Mouse (Mus musculus): ENCODE measurements around the gene Zyg11b. TPM values are rescaled to one million over a fixed set of nuclear protein-coding genes. Genes with fewer than 3 reads are reported as not detected.

Zyg11b gene
- total and polyA plus RNA-seq, 2 experiments from 2014 or later, result 6.5 to 25.2 TPM

GRCm38 (mm10) chr4:108213023-108213422 lies 87.9 kb downstream of the Zyg11b start:
- TF ChIP-seq EP300 (IDR thresholded peaks at IDR 0.05; ENCODE audit: low read depth) (no peak), CTCF (IDR thresholded peaks at IDR 0.05; ENCODE audit: low read depth) (no peak)
- H3K4me1 ChIP-seq (ENCODE audit: control insufficient read depth, insufficient read depth), result 0 out of 2 replicates have a peak, but pooled peaks cover 7% of the 10 kb centered on the region

DNA sequence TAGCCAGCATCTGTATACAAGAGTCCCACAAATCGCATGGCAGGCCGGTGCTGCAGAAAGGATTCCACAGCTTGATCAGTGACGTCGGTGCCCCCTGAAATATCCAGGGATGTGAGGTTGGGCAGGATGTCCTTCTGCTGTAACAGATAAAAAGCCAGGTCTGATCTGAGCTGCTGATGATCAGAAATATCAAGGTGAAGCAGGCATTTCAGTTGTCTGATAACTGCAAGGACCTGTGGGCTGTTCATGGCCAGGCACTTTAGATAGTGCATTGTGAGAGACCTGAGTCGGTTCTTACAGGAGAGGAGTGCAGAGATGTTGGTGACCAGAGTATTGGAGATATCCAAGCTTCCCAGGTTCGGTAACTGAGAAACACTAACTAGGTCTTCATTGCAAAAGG lies 96.3 kb downstream of the Zyg11b start:
- no peak for ATAC-seq (ENCODE audit: insufficient read depth, low read depth)
- DNase-seq (ENCODE audit: low spot score), result no peak
- no peaks in the 10 kb centered on the region for H3K9me3 ChIP-seq (replicated peaks; ENCODE audit: control insufficient read depth, low read length)
- TF ChIP-seq EP300 (IDR thresholded peaks at IDR 0.05; ENCODE audit: low read depth) (no peak), CTCF (IDR thresholded peaks at IDR 0.05; ENCODE audit: low read depth) (no peak)
- H3K9ac ChIP-seq (replicated peaks; ENCODE audit: low read depth, low read length), result no peak overlapping the region
- H3K36me3 ChIP-seq (replicated peaks; ENCODE audit: control insufficient read depth, insufficient read depth, low read length), result no peaks in the 10 kb centered on the region
- no peak overlapping the region for H3K27ac ChIP-seq (ENCODE audit: low read depth)
- no peaks in the 10 kb centered on the region for H3K27me3 ChIP-seq (ENCODE audit: control insufficient read depth, insufficient read depth, low read length)
- no peak overlapping the region for H3K4me3 ChIP-seq (ENCODE audit: low read depth, low read length)
- H3K4me2 ChIP-seq (ENCODE audit: low read depth, low read length), result no peak overlapping the region
- H3K4me1 ChIP-seq (ENCODE audit: control insufficient read depth, insufficient read depth), result no peaks in the 10 kb centered on the region
- WGBS, result 69% methylated on average over 6 of the region's 6 CpGs

More at GRCm38 (mm10) chr4:108213023-108213422, 87.9 kb downstream of the Zyg11b start:
- H3K36me3 ChIP-seq (replicated peaks; ENCODE audit: control insufficient read depth, insufficient read depth, low read length), result no peaks in the 10 kb centered on the region
- H3K27me3 ChIP-seq (ENCODE audit: control insufficient read depth, insufficient read depth, low read length), result peaks cover 17% of the 10 kb centered on the region
- H3K4me2 ChIP-seq (ENCODE audit: low read depth, low read length), result no peak overlapping the region
- H3K9ac ChIP-seq (replicated peaks; ENCODE audit: low read depth, low read length), result no peak overlapping the region
- no peak overlapping the region for H3K4me3 ChIP-seq (ENCODE audit: low read depth, low read length)
- DNase-seq (ENCODE audit: low spot score), result no peak
- H3K9me3 ChIP-seq (replicated peaks; ENCODE audit: control insufficient read depth, low read length), result no peaks in the 10 kb centered on the region
- 83% methylated on average over 2 of the region's 2 CpGs for WGBS
- no peak overlapping the region for H3K27ac ChIP-seq (ENCODE audit: low read depth)
- no peak for ATAC-seq (ENCODE audit: insufficient read depth, low read depth)

DNA sequence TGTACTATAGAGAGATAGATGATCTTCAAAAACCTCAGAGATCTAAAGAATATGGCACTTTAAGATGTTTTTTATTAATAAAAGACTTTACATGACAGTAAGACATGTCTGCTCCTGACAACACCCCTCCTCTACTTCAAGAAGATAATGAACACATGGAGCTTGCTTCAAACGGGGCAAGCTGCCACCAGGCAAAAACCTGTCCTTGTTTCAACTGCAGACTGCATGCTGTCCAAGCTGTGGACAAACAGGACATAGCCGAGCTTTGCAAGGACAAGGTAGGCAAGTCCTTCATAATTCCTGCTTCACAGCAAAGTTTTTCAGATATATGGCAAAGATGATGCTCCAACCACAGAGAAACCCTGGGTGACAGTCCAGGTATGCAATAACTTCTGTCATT lies 101.7 kb downstream of the Zyg11b start:
- Histone ChIP-seq H3K4me1 (ENCODE audit: control insufficient read depth, insufficient read depth) (no peaks in the 10 kb centered on the region), H3K4me3 (ENCODE audit: low read depth, low read length) (no peak overlapping the region), H3K27ac (ENCODE audit: low read depth) (no peak overlapping the region), H3K9ac (replicated peaks; ENCODE audit: low read depth, low read length) (no peak overlapping the region), H3K27me3 (ENCODE audit: control insufficient read depth, insufficient read depth, low read length) (no peaks in the 10 kb centered on the region), H3K4me2 (ENCODE audit: low read depth, low read length) (no peak overlapping the region), H3K9me3 (replicated peaks; ENCODE audit: control insufficient read depth, low read length) (no peaks in the 10 kb centered on the region), H3K36me3 (replicated peaks; ENCODE audit: control insufficient read depth, insufficient read depth, low read length) (no peaks in the 10 kb centered on the region)
- DNase-seq (ENCODE audit: low spot score) (no peak), ATAC-seq (ENCODE audit: insufficient read depth, low read depth) (no peak)
- WGBS, result 51% methylated on average over 2 of the region's 2 CpGs
- TF ChIP-seq EP300 (IDR thresholded peaks at IDR 0.05; ENCODE audit: low read depth) (no peak), CTCF (IDR thresholded peaks at IDR 0.05; ENCODE audit: low read depth) (no peak)

DNA sequence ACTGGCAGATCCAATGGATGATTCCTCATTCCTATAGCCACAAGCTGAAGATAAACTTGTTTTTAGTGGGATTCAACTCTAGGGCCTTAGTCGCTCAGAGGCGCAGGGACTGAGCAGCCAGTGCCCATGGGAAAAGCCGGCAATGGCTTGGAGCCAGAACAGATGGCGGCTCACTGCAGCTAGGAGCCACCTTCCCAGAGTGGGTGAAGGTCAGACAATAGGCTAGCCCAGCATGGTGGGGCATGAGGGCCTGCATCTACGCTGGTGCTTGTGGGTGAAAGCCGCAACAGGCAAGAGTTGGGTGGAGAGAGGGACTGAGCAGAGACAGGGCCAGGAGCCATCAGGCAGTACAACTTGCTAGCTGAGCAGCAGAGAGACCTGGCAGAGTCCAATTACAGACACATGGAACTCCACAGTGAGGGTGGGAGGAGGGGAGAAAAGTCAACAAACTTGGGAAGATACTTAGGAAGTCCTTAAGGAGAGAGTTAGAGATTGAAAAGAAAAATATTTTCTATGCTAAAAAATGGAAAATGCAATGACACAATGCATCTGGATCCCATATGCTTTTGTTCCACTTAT lies 104.5 kb downstream of the Zyg11b start:
- no peak overlapping the region for H3K9ac ChIP-seq (replicated peaks; ENCODE audit: low read depth, low read length)
- TF ChIP-seq EP300 (IDR thresholded peaks at IDR 0.05; ENCODE audit: low read depth) (no peak), CTCF (IDR thresholded peaks at IDR 0.05; ENCODE audit: low read depth) (no peak)
- H3K36me3 ChIP-seq (replicated peaks; ENCODE audit: control insufficient read depth, insufficient read depth, low read length), result no peaks in the 10 kb centered on the region
- 62% methylated on average over 6 of the region's 6 CpGs for WGBS
- H3K4me3 ChIP-seq (ENCODE audit: low read depth, low read length), result no peak overlapping the region
- ATAC-seq (ENCODE audit: insufficient read depth, low read depth) (no peak), DNase-seq (ENCODE audit: low spot score) (no peak)
- no peaks in the 10 kb centered on the region for H3K4me1 ChIP-seq (ENCODE audit: control insufficient read depth, insufficient read depth)
- no peaks in the 10 kb centered on the region for H3K27me3 ChIP-seq (ENCODE audit: control insufficient read depth, insufficient read depth, low read length)
- H3K4me2 ChIP-seq (ENCODE audit: low read depth, low read length), result no peak overlapping the region
- H3K27ac ChIP-seq (ENCODE audit: low read depth), result no peak overlapping the region
- no peaks in the 10 kb centered on the region for H3K9me3 ChIP-seq (replicated peaks; ENCODE audit: control insufficient read depth, low read length)

DNA sequence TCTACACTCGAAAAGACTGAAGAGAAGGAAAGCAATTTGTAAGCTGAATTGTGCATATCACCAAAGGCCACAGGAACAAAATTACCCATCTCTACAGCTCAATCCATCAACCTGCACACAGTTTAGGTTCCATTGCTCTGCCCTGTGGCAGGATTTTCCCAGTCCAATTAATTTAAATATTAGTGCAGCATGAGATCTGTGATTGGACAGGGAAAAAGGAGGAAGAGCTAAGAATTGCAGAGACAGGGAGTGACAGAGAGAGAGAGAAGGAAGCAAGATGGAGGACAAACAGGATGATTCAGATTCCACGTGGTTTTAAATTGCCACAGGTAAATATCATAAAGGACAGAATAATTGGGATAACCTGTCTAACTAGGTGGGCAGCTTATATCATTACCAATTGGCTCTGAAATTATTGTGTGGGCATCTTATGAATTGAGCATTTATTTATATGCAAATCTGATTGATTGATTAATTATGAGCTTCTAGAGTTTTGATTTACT lies 108.0 kb downstream of the Zyg11b start:
- 67% methylated on average over 2 of the region's 2 CpGs for WGBS
- H3K4me2 ChIP-seq (ENCODE audit: low read depth, low read length), result no peak overlapping the region
- no peak for TF ChIP-seq CTCF (IDR thresholded peaks at IDR 0.05; ENCODE audit: low read depth)
- no peak for TF ChIP-seq EP300 (IDR thresholded peaks at IDR 0.05; ENCODE audit: low read depth)

DNA sequence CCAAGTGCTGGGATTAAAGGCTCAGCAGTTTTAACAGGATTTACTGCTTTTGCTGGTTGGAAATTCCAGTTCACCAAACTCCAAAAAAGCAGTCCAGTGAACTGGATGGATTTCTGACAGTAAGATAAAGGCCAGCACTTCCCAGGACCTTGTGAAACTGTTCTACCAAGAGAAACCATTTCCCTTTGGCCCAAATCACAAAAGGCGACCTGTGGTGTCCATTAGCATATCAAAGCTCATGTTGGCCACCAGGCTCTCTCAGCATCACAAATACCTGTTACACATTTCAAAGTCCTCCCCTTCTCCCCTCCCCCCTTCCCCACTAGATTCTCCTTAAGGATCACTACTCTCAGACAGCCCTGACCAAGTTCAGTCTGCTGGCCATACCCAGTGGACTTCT lies 118.6 kb downstream of the Zyg11b start:
- H3K27ac ChIP-seq (ENCODE audit: low read depth), result no peak overlapping the region
- TF ChIP-seq CTCF (IDR thresholded peaks at IDR 0.05; ENCODE audit: low read depth) (no peak), EP300 (IDR thresholded peaks at IDR 0.05; ENCODE audit: low read depth) (no peak)
- WGBS, result 71% methylated on average over 1 of the region's 1 CpGs
- H3K9ac ChIP-seq (replicated peaks; ENCODE audit: low read depth, low read length), result no peak overlapping the region
- no peaks in the 10 kb centered on the region for H3K36me3 ChIP-seq (replicated peaks; ENCODE audit: control insufficient read depth, insufficient read depth, low read length)
- H3K4me1 ChIP-seq (ENCODE audit: control insufficient read depth, insufficient read depth), result no peaks in the 10 kb centered on the region
- no peaks in the 10 kb centered on the region for H3K27me3 ChIP-seq (ENCODE audit: control insufficient read depth, insufficient read depth, low read length)
- H3K4me3 ChIP-seq (ENCODE audit: low read depth, low read length), result no peak overlapping the region
- DNase-seq (ENCODE audit: low spot score), result no peak
- no peaks in the 10 kb centered on the region for H3K9me3 ChIP-seq (replicated peaks; ENCODE audit: control insufficient read depth, low read length)
- no peak overlapping the region for H3K4me2 ChIP-seq (ENCODE audit: low read depth, low read length)
- ATAC-seq (ENCODE audit: insufficient read depth, low read depth), result no peak

More for the DNA sequence above, 108.0 kb downstream of the Zyg11b start:
- no peaks in the 10 kb centered on the region for H3K36me3 ChIP-seq (replicated peaks; ENCODE audit: control insufficient read depth, insufficient read depth, low read length)
- no peaks in the 10 kb centered on the region for H3K4me1 ChIP-seq (ENCODE audit: control insufficient read depth, insufficient read depth)
- H3K27ac ChIP-seq (ENCODE audit: low read depth), result no peak overlapping the region
- H3K9ac ChIP-seq (replicated peaks; ENCODE audit: low read depth, low read length), result no peak overlapping the region
- no peaks in the 10 kb centered on the region for H3K27me3 ChIP-seq (ENCODE audit: control insufficient read depth, insufficient read depth, low read length)
- H3K4me3 ChIP-seq (ENCODE audit: low read depth, low read length), result no peak overlapping the region
- no peak for DNase-seq (ENCODE audit: low spot score)
- ATAC-seq (ENCODE audit: insufficient read depth, low read depth), result no peak
- H3K9me3 ChIP-seq (replicated peaks; ENCODE audit: control insufficient read depth, low read length), result no peaks in the 10 kb centered on the region

Other genes starting within 250 kb of the Zyg11b start
- 2.3 and 5.0 TPM in 2 replicates for gene Podn, start 204.7 kb downstream of the Zyg11b start, total RNA-seq (2014; rRNA removed; ENCODE audit: low replicate concordance)
- 0.53 and 0.92 TPM in 2 replicates for gene Podn, start 204.7 kb downstream of the Zyg11b start, polyA plus RNA-seq (2015; fragmentation: Nextera tagmentation; extraction: Ambion mirVana)
- 115 and 160 TPM in 2 replicates for gene Scp2, start 156.1 kb downstream of the Zyg11b start, total RNA-seq (2014; rRNA removed; ENCODE audit: low replicate concordance)
- gene Scp2, start 156.1 kb downstream of the Zyg11b start, polyA plus RNA-seq (2015; fragmentation: Nextera tagmentation; extraction: Ambion mirVana), result 243 and 246 TPM in 2 replicates
- gene Echdc2, start 135.7 kb downstream of the Zyg11b start, total RNA-seq (2014; rRNA removed; ENCODE audit: low replicate concordance), result 39.0 and 48.5 TPM in 2 replicates
- 27.1 and 28.0 TPM in 2 replicates for gene Echdc2, start 135.7 kb downstream of the Zyg11b start, polyA plus RNA-seq (2015; fragmentation: Nextera tagmentation; extraction: Ambion mirVana)
- not detected in 2 replicates for gene Zyg11a, start 83.0 kb downstream of the Zyg11b start, total RNA-seq (2014; rRNA removed; ENCODE audit: low replicate concordance)
- gene Zyg11a, start 83.0 kb downstream of the Zyg11b start, polyA plus RNA-seq (2015; fragmentation: Nextera tagmentation; extraction: Ambion mirVana), result not detected in 2 replicates
- gene Coa7, start 27.0 kb upstream of the Zyg11b start, total RNA-seq (2014; rRNA removed; ENCODE audit: low replicate concordance), result 26.0 and 41.8 TPM in 2 replicates
- gene Coa7, start 27.0 kb upstream of the Zyg11b start, polyA plus RNA-seq (2015; fragmentation: Nextera tagmentation; extraction: Ambion mirVana), result 61.7 and 63.8 TPM in 2 replicates
- 2.2 TPM in 1 of 2 replicates, not detected in the other for gene Shisal2a, start 82.3 kb upstream of the Zyg11b start, total RNA-seq (2014; rRNA removed; ENCODE audit: low replicate concordance)
- gene Shisal2a, start 82.3 kb upstream of the Zyg11b start, polyA plus RNA-seq (2015; fragmentation: Nextera tagmentation; extraction: Ambion mirVana), result 1.4 and 2.0 TPM in 2 replicates
- 62.7 and 74.2 TPM in 2 replicates for gene Gpx7, start 105.9 kb upstream of the Zyg11b start, total RNA-seq (2014; rRNA removed; ENCODE audit: low replicate concordance)
- gene Gpx7, start 105.9 kb upstream of the Zyg11b start, polyA plus RNA-seq (2015; fragmentation: Nextera tagmentation; extraction: Ambion mirVana), result 51.7 and 52.3 TPM in 2 replicates
- gene Tut4, start 158.3 kb upstream of the Zyg11b start, total RNA-seq (2014; rRNA removed; ENCODE audit: low replicate concordance), result 30.2 and 56.3 TPM in 2 replicates
- gene Tut4, start 158.3 kb upstream of the Zyg11b start, polyA plus RNA-seq (2015; fragmentation: Nextera tagmentation; extraction: Ambion mirVana), result 35.8 and 38.9 TPM in 2 replicates

Data from heart, postnatal 0 days (tissue).